Mouse (Mus musculus): ENCODE results near the gene Hes5. TPM values are rescaled to one million over a fixed set of nuclear protein-coding genes. Genes with fewer than 3 reads are reported as not detected.

The Hes5 gene
- polyA plus RNA-seq, 1 experiment from 2014 or later: 159 TPM

- no peaks in the 10 kb centered on the region for H3K9me3 ChIP-seq (ENCODE audit: control insufficient read depth, low read length)
- H3K27ac ChIP-seq (ENCODE audit: low read depth, low read length): no peak overlapping the region
- 61% methylated on average over 5 of the region's 5 CpGs for WGBS
- ATAC-seq (ENCODE audit: low FRiP score) (no peak), DNase-seq (ENCODE audit: low spot score) (peak; percentile 76)
- no peak overlapping the region for H3K4me2 ChIP-seq (replicated peaks; ENCODE audit: low read depth, low read length)
- H3K36me3 ChIP-seq (ENCODE audit: control insufficient read depth, insufficient read depth, low read length): peaks cover 24% of the 10 kb centered on the region
- no peaks in the 10 kb centered on the region; the same call in 1 of the 2 replicates for H3K27me3 ChIP-seq (ENCODE audit: control insufficient read depth, insufficient read depth, low read length)
- H3K4me3 ChIP-seq (ENCODE audit: low read depth, low read length): no peak overlapping the region
- no peak overlapping the region for H3K9ac ChIP-seq (ENCODE audit: low read depth, low read length)
- H3K4me1 ChIP-seq (replicated peaks; ENCODE audit: control insufficient read depth, insufficient read depth, low read length): peaks cover 10% of the 10 kb centered on the region; the same call in 1 of the 2 replicates
Measured at GRCm38 (mm10) chr4:154967173-154967572, 6.5 kb downstream of the Hes5 start.

GRCm38 (mm10) chr4:154972546-154972945 is 11.8 kb downstream of the Hes5 start:
- H3K9me3 ChIP-seq (ENCODE audit: control insufficient read depth, low read length): no peaks in the 10 kb centered on the region
- ATAC-seq (ENCODE audit: low FRiP score) (no peak), DNase-seq (ENCODE audit: low spot score) (no peak)
- no peak overlapping the region for H3K27ac ChIP-seq (ENCODE audit: low read depth, low read length)
- no peaks in the 10 kb centered on the region for H3K27me3 ChIP-seq (ENCODE audit: control insufficient read depth, insufficient read depth, low read length)
- H3K4me3 ChIP-seq (ENCODE audit: low read depth, low read length): no peak overlapping the region
- H3K9ac ChIP-seq (ENCODE audit: low read depth, low read length): no peak overlapping the region
- H3K4me1 ChIP-seq (replicated peaks; ENCODE audit: control insufficient read depth, insufficient read depth, low read length): no peaks in the 10 kb centered on the region
- peaks cover 39% of the 10 kb centered on the region for H3K36me3 ChIP-seq (ENCODE audit: control insufficient read depth, insufficient read depth, low read length)
- WGBS: 94% methylated on average over 12 of the region's 12 CpGs
- no peak overlapping the region for H3K4me2 ChIP-seq (replicated peaks; ENCODE audit: low read depth, low read length)

- Histone ChIP-seq H3K27me3 (ENCODE audit: control insufficient read depth, insufficient read depth, low read length) (no peaks in the 10 kb centered on the region), H3K36me3 (ENCODE audit: control insufficient read depth, insufficient read depth, low read length) (peaks cover 44% of the 10 kb centered on the region), H3K27ac (ENCODE audit: low read depth, low read length) (no peak overlapping the region), H3K9me3 (ENCODE audit: control insufficient read depth, low read length) (no peaks in the 10 kb centered on the region), H3K4me3 (ENCODE audit: low read depth, low read length) (no peak overlapping the region), H3K4me2 (replicated peaks; ENCODE audit: low read depth, low read length) (no peak overlapping the region), H3K4me1 (replicated peaks; ENCODE audit: control insufficient read depth, insufficient read depth, low read length) (no peaks in the 10 kb centered on the region), H3K9ac (ENCODE audit: low read depth, low read length) (no peak overlapping the region)
- ATAC-seq (ENCODE audit: low FRiP score): no peak
- WGBS: 89% methylated on average over 11 of the region's 11 CpGs
- DNase-seq (ENCODE audit: low spot score): no peak
Measured at GRCm38 (mm10) chr4:154974163-154974611, 13.5 kb downstream of the Hes5 start.

DNA sequence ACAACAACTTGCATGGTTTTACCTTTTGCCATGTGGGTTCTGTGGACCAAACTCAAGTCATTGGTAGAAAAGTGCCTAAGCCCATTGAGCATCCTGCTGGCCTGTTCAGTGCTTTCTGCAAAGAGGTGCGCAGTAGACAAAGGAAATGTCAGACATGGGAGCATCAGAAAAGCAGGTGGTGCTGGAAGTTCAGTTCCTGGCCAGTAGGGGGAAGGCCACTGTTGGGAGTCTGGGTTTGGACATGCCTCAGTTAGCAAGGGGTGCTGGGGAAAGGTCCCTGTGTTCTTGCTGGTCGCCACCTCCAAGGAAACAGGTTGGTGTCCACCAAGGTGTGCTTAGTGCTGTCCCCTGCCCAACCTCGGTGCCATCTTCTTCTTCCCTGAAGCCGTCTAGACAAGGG is 19.4 kb downstream of the Hes5 start:
- DNase-seq (ENCODE audit: low spot score): no peak
- H3K9ac ChIP-seq (ENCODE audit: low read depth, low read length): no peak overlapping the region
- H3K27me3 ChIP-seq (ENCODE audit: control insufficient read depth, insufficient read depth, low read length): 0 out of 2 replicates have a peak, but pooled peaks cover 3% of the 10 kb centered on the region
- H3K4me1 ChIP-seq (replicated peaks; ENCODE audit: control insufficient read depth, insufficient read depth, low read length): peaks cover 3% of the 10 kb centered on the region; the same call in 1 of the 2 replicates
- no peak overlapping the region for H3K27ac ChIP-seq (ENCODE audit: low read depth, low read length)
- no peak for ATAC-seq (ENCODE audit: low FRiP score)
- H3K36me3 ChIP-seq (ENCODE audit: control insufficient read depth, insufficient read depth, low read length): peaks cover 20% of the 10 kb centered on the region
- H3K4me3 ChIP-seq (ENCODE audit: low read depth, low read length): no peak overlapping the region
- H3K4me2 ChIP-seq (replicated peaks; ENCODE audit: low read depth, low read length): no peak overlapping the region
- H3K9me3 ChIP-seq (ENCODE audit: control insufficient read depth, low read length): no peaks in the 10 kb centered on the region
- whole genome bisulfite sequencing: 90% methylated on average over 4 of the region's 4 CpGs

DNA sequence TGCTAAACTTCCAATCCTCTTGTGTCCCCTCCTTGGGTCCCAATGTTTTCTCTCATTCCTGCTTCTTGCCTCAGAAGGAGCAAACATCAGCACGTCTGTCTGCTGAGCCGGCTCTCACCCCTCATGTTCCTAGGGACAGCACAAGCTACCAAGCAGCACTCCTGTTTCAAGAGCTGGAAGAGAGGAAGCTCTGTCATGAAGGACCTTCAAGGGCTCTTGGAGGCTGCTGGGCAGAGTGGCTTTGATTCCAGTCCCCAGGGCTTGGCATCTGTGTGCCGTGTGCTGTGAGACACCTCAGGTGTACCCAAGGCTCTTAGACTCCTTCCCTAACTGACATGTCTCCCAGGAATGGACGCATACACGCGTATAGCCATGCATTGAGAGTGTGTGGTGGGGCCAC is 20.4 kb downstream of the Hes5 start:
- no peak overlapping the region for H3K4me2 ChIP-seq (replicated peaks; ENCODE audit: low read depth, low read length)
- peaks cover 20% of the 10 kb centered on the region for H3K36me3 ChIP-seq (ENCODE audit: control insufficient read depth, insufficient read depth, low read length)
- no peak overlapping the region for H3K9ac ChIP-seq (ENCODE audit: low read depth, low read length)
- no peak overlapping the region for H3K27ac ChIP-seq (ENCODE audit: low read depth, low read length)
- 0 out of 2 replicates have a peak, but pooled peaks cover 3% of the 10 kb centered on the region for H3K27me3 ChIP-seq (ENCODE audit: control insufficient read depth, insufficient read depth, low read length)
- DNase-seq (ENCODE audit: low spot score) (no peak), ATAC-seq (ENCODE audit: low FRiP score) (no peak)
- H3K9me3 ChIP-seq (ENCODE audit: control insufficient read depth, low read length): no peaks in the 10 kb centered on the region
- H3K4me3 ChIP-seq (ENCODE audit: low read depth, low read length): no peak overlapping the region
- H3K4me1 ChIP-seq (replicated peaks; ENCODE audit: control insufficient read depth, insufficient read depth, low read length): peaks cover 3% of the 10 kb centered on the region; the same call in 1 of the 2 replicates
- 89% methylated on average over 6 of the region's 6 CpGs for WGBS

DNA sequence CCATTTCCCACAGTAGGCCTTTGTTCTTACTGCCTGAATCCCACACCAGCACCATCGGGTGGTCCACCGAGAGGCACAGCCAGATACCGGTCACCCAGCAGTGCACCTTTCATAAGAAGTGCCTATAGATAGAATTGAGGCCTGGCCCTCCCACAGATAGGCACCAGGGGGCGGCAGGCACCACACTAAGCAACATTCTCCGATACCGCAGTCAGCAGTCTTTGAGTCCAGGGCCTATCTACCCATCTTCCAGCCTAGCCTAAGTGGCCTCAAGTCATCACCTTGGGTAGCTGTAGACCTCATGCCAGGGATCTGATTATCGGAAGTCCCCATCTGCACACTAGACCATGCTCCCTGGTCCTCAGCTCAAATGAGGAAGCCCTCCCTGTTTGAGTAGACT is 20.8 kb downstream of the Hes5 start:
- Histone ChIP-seq H3K27me3 (ENCODE audit: control insufficient read depth, insufficient read depth, low read length) (0 out of 2 replicates have a peak, but pooled peaks cover 3% of the 10 kb centered on the region), H3K9ac (ENCODE audit: low read depth, low read length) (no peak overlapping the region), H3K4me2 (replicated peaks; ENCODE audit: low read depth, low read length) (no peak overlapping the region), H3K27ac (ENCODE audit: low read depth, low read length) (no peak overlapping the region), H3K9me3 (ENCODE audit: control insufficient read depth, low read length) (no peaks in the 10 kb centered on the region), H3K4me1 (replicated peaks; ENCODE audit: control insufficient read depth, insufficient read depth, low read length) (peaks cover 7% of the 10 kb centered on the region), H3K4me3 (ENCODE audit: low read depth, low read length) (no peak overlapping the region), H3K36me3 (ENCODE audit: control insufficient read depth, insufficient read depth, low read length) (peaks cover 20% of the 10 kb centered on the region)
- peak; percentile 78 for DNase-seq (ENCODE audit: low spot score)
- peak; percentile 42 for ATAC-seq (ENCODE audit: low FRiP score)
- 53% methylated on average over 7 of the region's 7 CpGs for WGBS

GRCm38 (mm10) chr4:154982247-154983120 is 21.8 kb downstream of the Hes5 start:
- no peaks in the 10 kb centered on the region for H3K9me3 ChIP-seq (ENCODE audit: control insufficient read depth, low read length)
- ATAC-seq (ENCODE audit: low FRiP score) (no peak), DNase-seq (ENCODE audit: low spot score) (no peak)
- WGBS: 75% methylated on average over 19 of the region's 19 CpGs
- peaks cover 12% of the 10 kb centered on the region; the same call in 1 of the 2 replicates for H3K36me3 ChIP-seq (ENCODE audit: control insufficient read depth, insufficient read depth, low read length)
- H3K4me1 ChIP-seq (replicated peaks; ENCODE audit: control insufficient read depth, insufficient read depth, low read length): peaks cover 8% of the 10 kb centered on the region
- H3K4me2 ChIP-seq (replicated peaks; ENCODE audit: low read depth, low read length): no peak overlapping the region
- no peak overlapping the region for H3K4me3 ChIP-seq (ENCODE audit: low read depth, low read length)
- H3K27me3 ChIP-seq (ENCODE audit: control insufficient read depth, insufficient read depth, low read length): peaks cover 3% of the 10 kb centered on the region; the same call in 1 of the 2 replicates
- no peak overlapping the region for H3K9ac ChIP-seq (ENCODE audit: low read depth, low read length)
- H3K27ac ChIP-seq (ENCODE audit: low read depth, low read length): no peak overlapping the region

GRCm38 (mm10) chr4:154983767-154984166 is 23.0 kb downstream of the Hes5 start:
- no peak for ATAC-seq (ENCODE audit: low FRiP score)
- H3K4me1 ChIP-seq (replicated peaks; ENCODE audit: control insufficient read depth, insufficient read depth, low read length): peaks cover 8% of the 10 kb centered on the region
- peak overlapping the region; percentile 31; the same call in 1 of the 2 replicates for H3K9ac ChIP-seq (ENCODE audit: low read depth, low read length)
- no peak overlapping the region for H3K4me3 ChIP-seq (ENCODE audit: low read depth, low read length)
- peaks cover 9% of the 10 kb centered on the region; the same call in 1 of the 2 replicates for H3K36me3 ChIP-seq (ENCODE audit: control insufficient read depth, insufficient read depth, low read length)
- H3K27me3 ChIP-seq (ENCODE audit: control insufficient read depth, insufficient read depth, low read length): peaks cover 3% of the 10 kb centered on the region; the same call in 1 of the 2 replicates
- no peak overlapping the region for H3K27ac ChIP-seq (ENCODE audit: low read depth, low read length)
- no peak for DNase-seq (ENCODE audit: low spot score)
- WGBS: 22% methylated on average over 24 of the region's 24 CpGs
- no peak overlapping the region for H3K4me2 ChIP-seq (replicated peaks; ENCODE audit: low read depth, low read length)
- H3K9me3 ChIP-seq (ENCODE audit: control insufficient read depth, low read length): no peaks in the 10 kb centered on the region

Measured in hindbrain, embryonic 11.5 days (tissue).